Mouse (Mus musculus): ENCODE measurements around the gene Snx13. TPM values are rescaled to one million over a fixed set of nuclear protein-coding genes. Genes with fewer than 3 reads are reported as not detected.

The Snx13 gene
- polyA plus RNA-seq (2017; shearing (Covaris generic)) = 28.3 TPM

DNA sequence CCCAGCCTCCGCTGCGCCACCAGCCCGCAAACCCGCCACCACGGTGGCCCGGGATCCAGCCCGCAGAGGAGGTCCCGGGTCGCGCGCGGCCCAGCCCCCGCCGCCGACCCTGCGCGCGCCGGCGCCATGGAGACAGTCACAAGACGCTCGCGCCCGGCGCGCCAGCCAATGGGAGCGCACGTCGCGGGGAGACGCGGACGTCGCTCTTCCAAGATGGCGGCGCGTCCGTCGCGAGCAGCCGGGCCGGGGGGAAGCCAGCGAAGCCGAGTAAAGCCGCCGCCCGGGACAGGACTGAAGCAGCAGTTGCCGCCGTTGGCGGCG lies at the start of gene Snx13:
Snx13 (plus strand) TSS at position 188 of the 321 bp plus-strand sequence.

Other genes with a start within 250 kb of the Snx13 start
- 0.88 TPM for gene Hdac9, start 130.1 kb upstream of the Snx13 start, polyA plus RNA-seq (2017; shearing (Covaris generic))
- gene Prps1l1, start 62.4 kb upstream of the Snx13 start, polyA plus RNA-seq (2017; shearing (Covaris generic)) = not detected